Mouse (Mus musculus) thymus, adult 2 months (tissue): ENCODE results near the gene Tmem40.

Source experiments
- CTCF ChIP-seq: fragments of 200-500 bp; IDR thresholded peaks from 2 replicates; pipeline ENCODE4 v1.5.1; 2012; ENCODE audit warnings: mild to moderate bottlenecking, control low read depth, low read length, moderate library complexity, borderline replicate concordance; ENCODE audit not compliant: control insufficient read depth, poor library complexity, insufficient read depth; ENCODE audit errors: extremely low read depth
- POLR2A ChIP-seq: fragments of 200-500 bp; IDR thresholded peaks from 2 replicates; pipeline ENCODE4 v1.6.1; 2012; ENCODE audit warnings: mild to moderate bottlenecking, low read length, control low read depth, moderate library complexity; ENCODE audit not compliant: control insufficient read depth, poor library complexity, insufficient read depth; ENCODE audit errors: extremely low read depth

GRCm38 (mm10) chr6:115773966-115774413 lies 11.8 kb upstream of the Tmem40 start:
- no peak for TF ChIP-seq CTCF
- no peak for TF ChIP-seq POLR2A
